Mouse (Mus musculus) mouse embryonic stem cell (cell line): Measurements from ENCODE around the gene Rad54l2.

ENCODE experiments used
- in situ Hi-C, 2 experiments: fragments of 300-500 bp; cut with MboI; formaldehyde crosslinking; loops; 1 replicate in 1 of 2; 3 replicates in 1 of 2; pipeline ENCODE4 v1.14.3; 2019 to 2020; ENCODE audit warnings: low sequenced_read_pairs in 2 of 2, low pct_unique_long_range_greater_than_20kb in 1 of 2, mixed read lengths in 1 of 2; ENCODE audit not compliant: unreplicated experiment in 1 of 2

The Rad54l2 gene

DNA sequence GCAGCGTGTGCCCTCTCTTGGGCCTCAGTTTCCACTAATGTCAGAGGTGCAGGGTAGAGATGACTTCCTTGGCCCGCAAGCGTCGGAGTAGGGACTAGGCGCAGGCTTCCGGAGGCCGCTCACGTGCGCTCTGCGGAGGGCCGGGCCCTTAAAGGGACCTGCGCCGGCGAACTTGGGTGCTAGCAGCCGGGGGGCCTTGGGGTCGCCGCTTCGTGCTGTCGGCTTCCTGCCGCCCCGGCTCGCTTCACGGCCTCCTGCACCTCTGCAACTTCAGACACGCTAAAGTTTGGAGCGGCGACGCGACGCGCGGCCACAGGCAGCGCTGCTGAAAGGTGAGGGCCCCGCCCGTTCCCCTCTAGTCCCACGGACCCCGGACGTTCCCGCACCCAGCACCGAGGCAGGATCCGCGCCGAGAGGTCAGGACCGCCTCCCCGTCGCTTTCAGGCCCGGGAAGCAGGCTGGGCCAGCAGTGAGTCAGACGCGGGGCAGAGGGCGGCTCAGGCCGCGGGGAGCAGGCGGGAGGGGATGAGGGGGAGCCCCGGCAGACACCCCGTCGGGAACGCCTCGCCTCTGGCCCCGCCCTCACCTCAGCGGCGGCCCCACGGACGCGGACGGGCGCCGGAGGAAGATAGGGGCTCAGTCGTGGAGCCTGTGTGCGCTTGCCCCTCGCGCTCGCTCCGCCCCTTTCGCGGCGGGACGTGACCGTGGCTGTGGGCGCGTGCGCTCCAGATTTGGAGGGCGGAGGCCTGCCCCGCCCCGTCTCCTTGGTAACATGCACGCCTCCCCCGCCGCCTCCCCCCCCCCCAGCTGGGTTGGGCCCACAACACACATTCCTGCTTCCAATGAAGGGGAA, 103.5 kb downstream of the Rad54l2 start, which contains the start of gene Tex264:
Gene Tex264, minus strand, starts transcription at position 679 of the 853 bp plus-strand sequence.
- in situ Hi-C loops, result loop anchor here (5.0 to 10.0 kb wide), 2 partner anchors 127 to 129 kb away; no protein-coding TSS in a partner anchor

DNA sequence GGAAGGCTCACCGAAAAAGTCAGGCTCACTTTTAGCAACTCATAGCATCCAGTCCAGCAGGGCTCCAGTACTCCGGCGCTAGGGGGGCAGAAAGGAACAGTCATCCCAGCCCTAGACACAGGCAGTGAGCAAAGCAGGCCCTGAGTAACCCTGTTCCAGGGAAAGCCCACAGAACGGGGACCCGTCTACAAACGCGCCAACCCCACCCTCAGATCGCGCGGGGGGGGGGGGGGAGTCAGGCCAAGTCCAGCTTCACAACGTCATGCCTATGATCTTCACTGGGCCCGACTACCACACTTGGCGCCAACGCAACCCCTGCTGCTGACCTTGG, 104.1 kb downstream of the Rad54l2 start:
- in situ Hi-C loops, result loop anchor here (5.0 to 10.0 kb wide), 2 partner anchors 127 to 130 kb away; no protein-coding TSS in a partner anchor

DNA sequence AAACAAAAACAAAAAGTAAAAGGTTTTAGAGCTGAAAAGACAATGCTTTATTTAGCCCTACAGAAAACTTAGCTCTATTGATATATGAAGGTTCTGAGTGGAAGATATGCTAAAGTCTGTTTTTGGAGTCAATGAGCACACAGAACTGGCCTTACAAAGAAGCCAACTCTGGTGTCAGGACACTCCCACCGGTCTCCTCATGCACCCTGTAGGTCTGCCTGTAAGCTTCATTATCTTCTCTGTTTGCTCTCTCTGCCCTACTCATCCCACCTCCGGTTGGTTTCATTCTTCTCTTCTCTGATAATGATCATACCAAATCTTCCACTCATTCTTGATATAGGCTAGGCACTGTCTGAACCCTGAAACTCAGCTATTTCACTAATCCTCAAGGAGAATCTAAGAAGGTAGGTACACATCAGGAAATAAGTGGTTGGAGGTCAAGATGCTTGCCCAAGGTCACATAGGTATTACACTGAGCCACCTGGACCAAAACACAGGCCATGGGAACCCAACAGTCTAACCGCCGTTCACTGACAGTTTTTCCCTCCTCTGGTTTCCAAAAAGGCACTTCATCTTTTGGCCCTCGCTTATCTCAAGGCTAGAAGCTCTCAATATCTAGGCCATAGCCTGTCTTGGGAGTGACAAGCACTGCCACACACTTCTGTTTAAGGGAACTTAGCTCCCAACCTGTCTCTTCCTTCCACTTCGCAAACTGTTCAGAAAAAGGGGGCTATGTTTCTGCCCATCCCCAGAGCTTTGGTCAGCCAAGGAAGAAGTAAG, 104.7 kb downstream of the Rad54l2 start:
- in situ Hi-C loops, result loop anchor here in 1 of 2 experiments (10.0 kb wide), 1 partner anchor 131 kb away; no protein-coding TSS in a partner anchor

DNA sequence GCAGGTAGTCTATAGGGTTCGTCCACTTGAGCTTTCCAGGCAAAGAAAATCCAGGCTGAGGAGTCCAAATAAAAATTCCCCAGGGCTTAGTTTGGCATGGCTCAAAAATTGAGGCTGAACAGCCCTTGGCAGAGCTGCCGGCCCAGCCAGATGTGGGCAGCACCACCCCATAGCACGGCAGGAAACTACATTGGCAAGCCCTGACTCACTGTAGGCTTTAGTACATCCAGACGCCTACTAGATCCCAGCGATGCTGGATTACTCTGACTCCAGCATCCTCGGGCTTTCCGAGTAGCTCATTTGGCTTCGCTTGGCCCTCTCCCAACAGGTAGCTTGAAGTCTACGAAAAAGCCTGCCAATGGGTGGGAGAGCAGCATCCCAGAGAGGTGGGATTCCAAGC, 108.0 kb downstream of the Rad54l2 start:
- in situ Hi-C loops, result loop anchor here in 1 of 2 experiments (10.0 kb wide), 1 partner anchor 134 kb away; no protein-coding TSS in a partner anchor

DNA sequence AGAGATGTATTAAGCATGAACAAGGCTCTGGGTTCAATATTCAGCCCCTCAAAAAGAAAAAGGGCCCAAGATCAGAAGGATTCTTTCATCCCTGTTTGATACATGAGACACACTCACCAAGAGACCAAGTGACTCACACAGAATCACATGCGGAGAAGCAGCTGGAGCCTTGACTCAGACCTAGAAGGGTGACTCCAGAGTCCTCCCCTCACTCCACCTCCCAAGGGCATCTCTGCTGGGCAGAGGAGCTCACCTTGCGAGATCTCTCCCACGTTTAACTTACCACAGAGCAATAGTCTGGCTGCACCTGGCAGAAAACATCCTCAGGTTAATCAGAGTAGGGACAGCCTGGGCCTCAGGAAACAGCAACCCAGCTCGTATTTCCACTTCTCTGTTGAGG, 110.8 kb downstream of the Rad54l2 start:
- in situ Hi-C loops, result no loop called here

DNA sequence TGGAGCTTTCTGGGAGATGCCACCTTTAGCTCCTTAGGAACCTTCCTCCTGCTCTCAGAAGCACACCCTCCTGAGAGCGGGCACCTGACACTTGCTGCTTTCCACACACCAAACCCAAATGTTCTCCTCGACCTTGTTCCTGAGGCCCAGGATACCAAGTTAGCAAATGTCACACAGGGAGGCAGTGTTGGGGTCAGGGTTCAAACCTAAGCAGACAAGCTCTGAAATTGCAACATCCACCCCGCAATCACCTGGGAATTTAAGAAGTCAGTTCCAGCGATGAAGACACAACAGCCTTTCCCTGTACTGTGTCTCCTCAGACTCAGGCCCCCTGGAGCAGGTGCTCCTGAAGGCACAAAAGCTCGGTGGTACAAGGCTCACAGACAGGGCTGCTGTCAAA, 111.3 kb downstream of the Rad54l2 start:
- in situ Hi-C loops, result no loop called here

DNA sequence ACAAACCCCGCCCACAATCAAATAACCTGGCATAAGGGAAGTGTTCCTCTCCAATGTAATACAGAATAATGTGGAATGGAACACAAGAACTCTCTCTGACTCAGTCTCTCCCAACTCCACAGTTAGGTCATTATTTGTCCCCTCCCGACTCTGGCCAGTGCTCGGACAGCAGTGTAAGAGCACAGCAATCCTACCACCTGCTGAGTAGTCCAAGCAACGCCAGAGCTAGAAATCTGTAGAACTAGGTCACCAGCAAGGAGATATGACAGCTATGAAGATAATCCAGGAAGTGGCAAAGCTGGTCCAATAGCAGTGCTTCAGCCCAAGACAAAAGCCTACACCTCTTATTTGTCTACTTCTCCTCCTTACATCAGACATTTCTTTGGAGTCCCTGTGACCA, 112.4 kb downstream of the Rad54l2 start:
- in situ Hi-C loops, result no loop called here

DNA sequence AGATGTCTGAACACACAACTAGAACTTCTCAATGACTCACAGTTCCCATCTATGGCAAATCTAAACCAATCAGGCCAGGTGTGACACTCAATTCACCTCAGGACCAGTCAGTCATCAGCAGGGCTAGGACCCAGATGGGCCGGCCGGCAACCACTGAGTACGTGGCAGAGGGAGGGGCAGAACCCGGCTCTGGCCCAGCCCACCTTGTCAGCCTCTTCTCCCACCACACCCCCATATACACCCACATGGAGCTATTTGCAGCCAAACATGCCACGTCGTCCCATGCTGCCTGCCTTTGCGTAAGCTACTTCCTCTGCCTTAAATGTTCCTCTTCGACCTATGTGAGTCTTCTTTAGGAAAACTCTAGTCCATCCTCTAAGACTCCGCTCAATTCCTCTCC, 113.0 kb downstream of the Rad54l2 start:
- in situ Hi-C loops, result no loop called here

DNA sequence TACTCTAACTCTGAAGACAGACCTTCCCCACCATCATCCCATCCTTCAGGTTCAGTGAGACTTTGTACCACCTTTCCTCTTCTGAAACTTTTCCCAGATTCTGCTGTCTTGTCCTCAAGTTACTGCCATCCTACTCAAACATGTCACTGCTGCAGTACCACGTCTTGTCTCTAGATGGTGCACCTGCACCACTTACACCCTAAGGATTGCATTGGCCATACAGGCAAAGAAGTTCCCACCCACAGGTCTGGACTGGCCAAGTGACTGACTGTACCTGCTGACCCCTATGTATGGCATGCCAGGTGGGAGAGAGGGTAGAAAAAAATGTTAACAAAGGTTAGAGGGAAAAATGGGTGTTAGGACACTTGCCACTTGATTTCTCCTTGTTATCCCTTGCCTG, 113.5 kb downstream of the Rad54l2 start:
- in situ Hi-C loops, result no loop called here

DNA sequence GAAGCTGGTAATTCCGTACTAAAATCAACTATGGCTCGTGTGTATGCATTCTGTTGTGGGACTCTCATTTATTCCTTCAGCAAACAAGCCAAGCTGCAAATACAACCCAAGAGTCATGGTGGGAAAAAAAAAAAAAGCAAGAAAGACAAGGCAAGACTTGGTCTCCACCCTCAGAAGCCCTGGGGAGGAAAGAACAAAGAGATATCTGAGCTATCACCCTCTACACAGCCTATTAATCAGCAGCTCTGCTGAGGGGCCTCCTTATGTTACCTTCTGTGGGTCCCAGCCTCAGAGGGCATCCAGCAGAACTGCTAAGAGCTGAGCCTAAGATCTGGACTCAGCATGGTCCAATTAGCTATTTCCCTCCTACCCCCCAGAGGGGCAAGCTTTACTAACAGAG, 115.1 kb downstream of the Rad54l2 start:
- in situ Hi-C loops, result no loop called here

DNA sequence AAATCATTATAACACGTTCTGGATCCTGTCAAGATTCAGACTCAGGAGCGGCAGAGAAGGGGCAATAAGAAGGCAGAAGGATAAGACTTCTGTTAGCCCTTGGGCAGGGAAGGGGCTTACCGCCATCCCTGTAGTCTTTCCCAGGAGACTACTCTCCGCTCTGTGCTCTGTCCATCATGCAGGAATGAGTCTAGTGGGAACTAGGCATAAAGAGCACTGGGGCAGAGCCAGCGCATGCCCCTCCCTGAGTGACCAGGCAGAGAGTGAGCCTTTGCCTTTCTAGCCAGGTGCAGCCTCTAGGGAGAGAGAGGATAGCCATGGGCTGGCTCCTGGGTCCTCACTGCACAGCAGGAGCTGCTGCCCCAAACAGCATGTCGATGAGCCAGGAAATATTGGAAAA, 124.1 kb downstream of the Rad54l2 start:
- in situ Hi-C loops, result no loop called here

DNA sequence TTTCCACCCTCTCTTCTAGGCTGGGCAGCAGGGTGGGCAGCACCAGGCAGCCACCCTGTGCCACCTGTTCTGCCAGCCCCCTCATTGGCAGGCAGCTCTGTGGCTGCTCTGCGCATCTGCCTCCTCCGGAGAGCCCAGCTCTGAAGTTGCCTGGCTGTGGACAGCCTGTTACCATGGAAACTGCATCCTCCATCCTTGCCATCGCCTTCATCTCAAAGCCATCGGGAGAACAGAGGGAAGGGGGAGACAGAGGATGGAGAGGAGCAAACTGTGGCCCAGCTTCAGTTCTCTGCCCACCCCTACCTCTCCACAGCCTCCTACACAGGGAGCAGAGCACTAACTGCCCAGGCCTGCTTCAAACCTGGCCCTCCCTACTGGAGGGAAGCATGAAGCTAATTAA, 124.6 kb downstream of the Rad54l2 start:
- in situ Hi-C loops, result no loop called here

DNA sequence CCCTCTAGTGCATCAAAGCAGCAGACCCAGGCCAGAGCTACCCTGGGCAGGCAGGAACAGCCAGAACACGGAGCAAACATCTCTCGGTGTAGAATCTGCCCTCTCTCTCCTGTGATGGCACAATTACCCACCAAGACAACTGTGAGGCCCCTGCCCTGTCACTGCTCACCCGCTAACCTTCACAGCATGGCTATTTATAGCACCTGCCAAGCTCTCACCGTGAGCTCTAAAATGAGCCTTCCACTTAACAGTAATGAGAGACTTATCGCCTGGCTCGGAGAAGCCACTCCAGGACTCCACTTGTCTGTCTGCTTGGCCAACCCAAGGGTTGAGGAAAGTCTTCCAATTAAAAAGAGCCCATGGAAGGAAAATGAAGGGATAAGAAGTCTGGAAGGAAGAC, 125.8 kb downstream of the Rad54l2 start:
- in situ Hi-C loops, result no loop called here

DNA sequence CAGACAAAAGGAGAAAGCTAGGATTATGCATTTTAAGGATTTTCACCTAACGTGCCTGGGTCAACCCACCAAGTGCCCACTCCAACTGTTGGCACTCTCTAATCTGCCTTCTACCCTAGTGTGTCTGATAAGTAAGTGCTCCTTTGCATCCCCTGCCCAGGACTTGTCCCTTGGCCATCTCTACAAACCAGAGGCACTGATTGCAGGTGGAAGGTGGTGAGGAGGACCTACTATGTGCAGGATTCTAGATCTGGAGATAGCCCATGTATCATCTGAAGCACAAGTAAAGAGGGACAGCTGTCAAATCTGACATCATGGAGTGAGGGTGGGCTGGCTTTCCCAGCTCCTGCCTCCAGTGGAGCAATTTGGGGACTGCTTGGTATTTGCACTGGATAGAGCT, 129.1 kb downstream of the Rad54l2 start:
- in situ Hi-C loops, result loop anchor here in 1 of 2 experiments (10.0 kb wide), 1 partner anchor 55 kb away; no protein-coding TSS in a partner anchor

DNA sequence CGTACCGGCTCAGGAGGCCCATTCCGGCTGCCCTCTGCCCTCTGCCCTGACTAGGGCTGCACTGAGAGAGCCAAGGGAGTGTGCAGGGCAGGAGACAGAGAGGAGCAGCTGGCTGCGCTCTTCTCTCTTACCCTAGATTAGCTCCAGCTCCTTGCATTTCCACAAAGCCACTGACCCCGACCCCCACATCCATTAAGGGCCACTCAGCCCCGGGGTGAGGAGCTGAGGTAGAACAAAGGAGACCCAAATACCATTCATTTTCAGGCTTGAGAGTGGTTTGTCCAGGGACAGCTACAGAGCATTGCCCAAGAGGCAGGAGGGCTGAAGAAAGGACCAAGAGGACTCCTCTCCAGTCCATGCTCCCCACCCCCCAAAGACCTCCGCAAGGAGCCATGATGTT, 129.6 kb downstream of the Rad54l2 start:
- in situ Hi-C loops, result loop anchor here in 1 of 2 experiments (10.0 kb wide), 1 partner anchor 55 kb away; no protein-coding TSS in a partner anchor

DNA sequence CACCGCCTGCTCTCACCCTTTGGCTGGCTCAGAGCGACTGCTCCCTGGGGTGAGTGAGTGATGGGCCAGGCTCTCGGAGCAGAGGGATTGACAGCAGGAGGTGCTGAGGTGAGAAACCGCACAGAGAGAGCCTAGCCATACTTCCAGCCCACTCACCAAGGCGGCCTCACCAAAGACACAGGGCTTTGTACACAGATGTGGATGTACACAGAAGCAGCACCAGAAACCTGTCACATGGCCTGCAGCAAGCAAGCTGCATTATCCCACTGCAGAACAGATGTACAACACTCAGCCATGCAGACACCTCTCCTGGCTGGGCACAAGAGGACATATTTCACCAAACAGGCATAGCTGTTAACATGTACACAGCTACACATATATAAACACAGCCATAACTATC, 131.4 kb downstream of the Rad54l2 start:
- in situ Hi-C loops, result loop anchor here in 1 of 2 experiments (10.0 kb wide), 1 partner anchor 53 kb away; no protein-coding TSS in a partner anchor

DNA sequence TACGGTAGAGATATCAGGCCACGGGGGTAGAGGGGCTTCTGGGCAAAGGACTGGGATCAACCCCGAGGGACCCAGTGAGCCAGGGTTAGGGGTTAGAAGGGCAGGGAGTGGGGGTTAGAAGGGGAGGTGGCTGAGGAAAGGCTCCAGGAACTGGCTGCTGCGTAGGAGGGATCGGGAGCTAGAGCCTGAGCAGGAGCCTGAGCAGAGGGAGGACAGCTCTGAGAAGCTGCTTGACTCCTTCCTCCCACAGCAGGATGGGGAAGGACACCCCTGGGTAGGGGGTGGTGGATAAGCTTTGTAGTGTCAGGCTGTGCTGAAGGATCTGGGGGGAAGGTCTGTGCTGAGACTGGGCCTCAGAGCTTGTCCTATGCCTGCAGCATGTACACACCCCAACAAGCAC, 132.2 kb downstream of the Rad54l2 start:
- in situ Hi-C loops, result loop anchor here in 1 of 2 experiments (10.0 kb wide), 1 partner anchor 52 kb away; no protein-coding TSS in a partner anchor

DNA sequence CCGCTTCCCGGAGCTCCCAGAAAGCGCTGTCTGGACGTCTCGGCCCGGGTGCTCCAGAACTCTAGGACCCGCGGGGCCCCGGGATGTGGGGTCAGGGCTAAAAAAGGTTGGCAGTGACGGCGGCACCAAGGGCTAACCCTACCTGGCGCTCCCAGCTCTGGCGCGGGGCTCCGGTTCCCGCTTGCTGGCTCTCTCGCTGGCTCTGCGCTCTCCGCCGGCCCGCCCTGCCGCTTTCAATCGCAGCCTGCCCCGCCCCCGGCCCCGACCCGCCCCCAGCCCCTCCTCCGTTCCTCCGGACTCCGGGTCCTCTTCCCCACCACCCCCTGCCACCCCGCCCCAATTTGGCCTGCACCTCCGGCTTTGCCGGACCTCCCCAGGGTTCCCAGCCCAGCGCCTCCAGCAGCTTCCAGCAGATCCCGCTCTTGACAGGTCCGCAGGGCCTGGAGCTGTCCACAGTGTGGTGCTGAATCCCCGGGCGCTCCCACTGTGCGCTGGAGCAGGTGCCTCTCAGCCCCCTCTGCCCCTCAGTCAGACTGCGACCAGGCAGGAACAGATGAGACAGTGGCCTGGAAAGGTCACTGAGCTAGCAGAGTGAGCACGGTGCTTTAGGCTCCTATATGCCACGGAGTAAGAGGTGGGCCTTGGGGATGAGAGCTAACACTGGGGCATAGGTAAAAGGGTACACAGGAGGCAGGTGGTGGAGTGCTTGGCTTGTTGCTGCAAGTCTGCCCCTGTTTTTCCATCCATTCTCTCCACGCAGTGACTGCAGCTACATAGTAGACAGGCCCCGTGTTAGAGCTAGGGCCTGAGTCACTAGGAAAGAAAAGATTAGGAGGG, 132.9 kb downstream of the Rad54l2 start, which contains the start of gene Grm2:
Gene Grm2, minus strand, starts transcription at position 199 of the 837 bp plus-strand sequence.
- in situ Hi-C loops, result loop anchor here in 1 of 2 experiments (10.0 kb wide), 1 partner anchor 51 kb away; no protein-coding TSS in a partner anchor
